Mouse (Mus musculus) embryonic facial prominence, embryonic 14.5 days (tissue): Measurements from ENCODE around the gene H2-Ab1. TPM values are rescaled to one million over a fixed set of nuclear protein-coding genes. Genes with fewer than 3 reads are reported as not detected.
"Not testable (repeated sequence)": the region's sequence is repeated elsewhere in the genome, so short reads cannot be mapped to it uniquely, and the experiment has no call there.

ENCODE experiments used
- ATAC-seq: fragments of 200-750 bp; cut with Nextera tagmentation; 2 replicates; pipeline ENCODE4 v1.8.0; 2017; ENCODE audit warnings: low read depth, moderate number of reproducible peaks, moderate TSS enrichment
- DNase-seq: peaks from one replicate; pipeline ENCODE4 v3.0.0-alpha.2; 2015; ENCODE audit warnings: low spot score
- H3K27ac ChIP-seq: fragments of 300-500 bp; sonication (generic); replicated peaks from 2 replicates; pipeline ENCODE4 v1.5.1; 2014; ENCODE audit warnings: low read depth, mild to moderate bottlenecking, low read length, moderate library complexity
- H3K27me3 ChIP-seq: fragments of 300-500 bp; sonication (generic); replicated peaks from 2 replicates; pipeline ENCODE4 v1.6.1; 2014; ENCODE audit warnings: low read length; ENCODE audit not compliant: control insufficient read depth, insufficient read depth
- H3K36me3 ChIP-seq: fragments of 300-500 bp; sonication (generic); 2 replicates; pipeline ENCODE4 v1.6.1; 2014; ENCODE audit warnings: low read length, mixed read lengths; ENCODE audit not compliant: control insufficient read depth, insufficient read depth
- H3K4me1 ChIP-seq: fragments of 300-500 bp; sonication (generic); 2 replicates; pipeline ENCODE4 v1.6.1; 2014; ENCODE audit warnings: antibody characterized with exemption, low read length; ENCODE audit not compliant: control insufficient read depth, insufficient read depth
- H3K4me2 ChIP-seq: fragments of 300-500 bp; sonication (generic); 2 replicates; pipeline ENCODE4 v1.6.1; 2014; ENCODE audit warnings: low read depth, mild to moderate bottlenecking, low read length, moderate library complexity, mixed read lengths
- H3K4me3 ChIP-seq: fragments of 300-500 bp; sonication (generic); 2 replicates; pipeline ENCODE4 v1.5.1; 2014; ENCODE audit warnings: low read depth, mild to moderate bottlenecking, low read length
- H3K9ac ChIP-seq: fragments of 300-500 bp; sonication (generic); 2 replicates; pipeline ENCODE4 v1.6.1; 2014; ENCODE audit warnings: low read depth, mild to moderate bottlenecking, low read length, moderate library complexity, mixed read lengths
- H3K9me3 ChIP-seq: fragments of 300-500 bp; sonication (generic); 2 replicates; pipeline ENCODE4 v1.6.1; 2016; ENCODE audit warnings: low read length; ENCODE audit not compliant: control insufficient read depth
- WGBS: fragments of 180-500 bp; shearing (Covaris S2); extraction: QIAGEN DNeasy Blood & Tissue Kit; methylation state at CpG from one replicate; pipeline ENCODE4 v1.1.7; 2014; 5-methylcytosine and 5-hydroxymethylcytosine counted together
- polyA plus RNA-seq: library from polyadenylated mRNA; unstranded; fragments of >200 nt; fragmentation: Nextera tagmentation; extraction: Ambion mirVana; gene quantifications from 2 replicates; pipeline ENCODE4 v1.2.1, GENCODE M21; 2014

H2-Ab1 gene
- polyA plus RNA-seq, 1 experiment from 2014 or later = 9.4 TPM

DNA sequence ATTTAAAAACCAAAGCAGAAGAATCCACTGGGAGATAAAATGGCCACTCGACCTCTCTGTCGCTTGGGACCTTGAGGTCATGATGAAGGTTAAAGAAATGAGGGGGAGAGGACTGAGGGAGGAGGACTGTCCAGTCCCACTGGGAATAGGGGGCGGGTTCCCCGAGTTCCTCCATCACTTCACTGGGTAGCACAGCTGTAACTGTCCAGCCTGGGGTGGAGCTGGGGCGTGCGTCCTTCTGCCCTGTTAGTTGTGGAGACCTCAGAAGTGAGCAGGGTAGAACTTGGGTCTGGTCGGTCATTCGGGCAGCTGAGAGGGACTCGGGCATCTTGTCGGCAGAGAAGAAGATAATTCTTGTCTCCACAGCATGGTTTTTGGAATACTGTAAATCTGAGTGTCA is 51.7 kb downstream of the H2-Ab1 start:
- WGBS = 30% methylated on average over 10 of the region's 10 CpGs
- H3K4me1 ChIP-seq = no peaks in the 10 kb centered on the region; the same call in 1 of the 2 replicates
- no peaks in the 10 kb centered on the region for H3K9me3 ChIP-seq
- peak overlapping the region; percentile 55; the same call in 1 of the 2 replicates for H3K27ac ChIP-seq
- H3K9ac ChIP-seq = peak overlapping the region; percentile 69
- H3K4me3 ChIP-seq = peak overlapping the region; percentile 61
- H3K36me3 ChIP-seq = no peaks in the 10 kb centered on the region
- ATAC-seq = no peak
- peak overlapping the region; percentile 82 for H3K4me2 ChIP-seq
- no peak for DNase-seq
- no peaks in the 10 kb centered on the region for H3K27me3 ChIP-seq

DNA sequence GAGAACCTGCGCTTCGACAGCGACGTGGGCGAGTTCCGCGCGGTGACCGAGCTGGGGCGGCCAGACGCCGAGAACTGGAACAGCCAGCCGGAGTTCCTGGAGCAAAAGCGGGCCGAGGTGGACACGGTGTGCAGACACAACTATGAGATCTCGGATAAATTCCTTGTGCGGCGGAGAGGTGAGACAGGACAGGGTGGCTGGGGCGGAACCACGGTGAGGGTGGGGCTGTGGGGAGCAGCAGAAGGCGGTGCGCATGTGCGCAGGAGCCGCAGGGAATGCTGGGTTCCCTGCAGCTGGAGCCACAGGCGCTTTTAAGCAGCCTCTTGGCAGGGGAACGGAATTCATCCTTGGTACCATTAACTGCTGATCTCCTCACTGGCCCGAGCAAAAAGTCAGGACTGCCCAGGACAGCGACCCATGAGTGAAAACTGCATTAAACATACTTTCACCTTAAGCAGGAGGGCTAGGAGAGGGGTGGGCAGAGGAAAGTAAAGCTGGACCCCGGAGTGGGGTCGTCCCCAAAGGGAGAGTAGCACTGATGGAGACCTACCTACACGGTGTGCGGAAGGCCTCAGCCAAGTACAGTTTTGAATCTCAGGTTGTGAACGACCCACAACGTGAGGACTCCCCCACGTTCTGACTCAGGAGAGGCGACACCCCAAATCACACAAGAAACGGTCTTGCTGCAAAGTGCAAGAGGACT is 52.3 kb downstream of the H2-Ab1 start:
- Histone ChIP-seq H3K36me3 (no peaks in the 10 kb centered on the region), H3K4me3 (peak overlapping the region; percentile 61), H3K9ac (peak overlapping the region; percentile 69), H3K4me2 (peak overlapping the region; percentile 82), H3K27me3 (no peaks in the 10 kb centered on the region), H3K4me1 (no peaks in the 10 kb centered on the region; the same call in 1 of the 2 replicates), H3K27ac (peak overlapping the region; percentile 55), H3K9me3 (no peaks in the 10 kb centered on the region)
- peak; percentile 84 for DNase-seq
- peak; percentile 91 for ATAC-seq
- 23% methylated on average over 38 of the region's 38 CpGs for WGBS

DNA sequence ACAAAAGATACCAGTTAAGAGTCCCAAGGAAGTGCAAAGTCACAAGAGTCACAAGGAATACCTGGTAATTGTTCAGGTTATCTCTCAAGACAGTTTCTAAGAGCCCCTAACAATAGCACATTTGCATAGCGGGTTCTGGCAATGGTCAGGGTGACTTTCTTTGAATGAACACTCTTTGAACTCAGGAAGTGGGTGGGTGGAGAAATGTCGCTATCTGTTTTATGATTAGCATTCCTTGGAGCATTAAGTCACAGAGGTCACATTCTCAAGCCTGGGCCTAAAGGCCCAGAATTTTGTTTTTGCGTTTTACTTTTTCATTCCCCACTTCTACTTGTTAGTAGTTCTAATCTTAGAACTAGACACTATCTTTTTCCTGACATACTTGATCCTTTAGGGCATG is 53.0 kb downstream of the H2-Ab1 start:
- H3K4me3 ChIP-seq, ATAC-seq: not testable (repeated sequence)
- WGBS = 87% methylated on average over 3 of the region's 3 CpGs

DNA sequence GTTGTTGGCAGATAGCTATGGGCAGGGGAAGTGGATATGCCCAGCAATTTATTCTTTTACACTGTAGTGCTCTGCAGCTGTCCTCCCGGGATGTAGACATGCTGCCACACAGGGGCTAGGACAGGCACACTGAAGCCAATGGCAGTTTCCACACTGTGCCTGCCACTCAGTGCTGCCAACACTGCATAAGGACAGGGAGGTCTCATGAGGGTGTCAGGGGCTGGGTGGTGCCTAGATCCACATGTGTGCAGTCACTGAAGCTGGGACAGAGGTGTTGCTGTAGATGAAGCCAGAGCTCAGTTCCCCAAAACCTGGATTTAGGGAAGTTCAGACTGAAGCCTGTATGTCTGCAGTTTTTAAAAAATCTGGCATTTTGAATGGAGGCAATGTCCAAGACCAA is 54.7 kb downstream of the H2-Ab1 start:
- H3K27ac ChIP-seq = no peak overlapping the region
- no peaks in the 10 kb centered on the region for H3K9me3 ChIP-seq
- H3K27me3 ChIP-seq = no peaks in the 10 kb centered on the region
- H3K36me3 ChIP-seq = no peaks in the 10 kb centered on the region
- DNase-seq (no peak), ATAC-seq (no peak)
- H3K4me3 ChIP-seq = no peak overlapping the region
- WGBS = 69% methylated on average over 1 of the region's 1 CpGs
- H3K4me2 ChIP-seq = no peak overlapping the region
- H3K9ac ChIP-seq = no peak overlapping the region
- no peaks in the 10 kb centered on the region; the same call in 1 of the 2 replicates for H3K4me1 ChIP-seq

More for the DNA sequence above, 53.0 kb downstream of the H2-Ab1 start:
- not testable (repeated sequence) for H3K27ac ChIP-seq, H3K36me3 ChIP-seq, H3K27me3 ChIP-seq, H3K9me3 ChIP-seq, H3K9ac ChIP-seq, DNase-seq, H3K4me2 ChIP-seq, H3K4me1 ChIP-seq

DNA sequence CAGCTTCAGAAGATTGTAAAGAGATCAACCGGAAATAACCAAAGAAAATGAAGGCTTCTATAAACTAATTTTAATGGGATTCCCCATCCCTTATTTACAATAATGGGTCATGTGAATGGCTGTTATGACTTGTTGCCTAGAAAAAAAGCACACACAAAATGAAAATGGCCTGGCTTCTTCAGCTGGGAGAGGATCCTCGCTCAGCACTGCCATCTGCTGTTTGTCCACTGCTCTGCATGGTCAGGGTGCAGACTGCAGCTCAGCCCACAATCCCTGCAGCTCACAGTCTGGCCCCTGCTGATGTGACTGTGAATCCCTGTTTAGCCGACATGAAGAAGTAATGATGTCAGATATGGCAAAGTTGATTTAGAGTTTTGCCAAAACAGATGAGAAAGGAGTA is 55.9 kb downstream of the H2-Ab1 start:
- Histone ChIP-seq H3K27me3 (no peaks in the 10 kb centered on the region), H3K4me2 (no peak overlapping the region), H3K36me3 (no peaks in the 10 kb centered on the region), H3K4me1 (no peaks in the 10 kb centered on the region; the same call in 1 of the 2 replicates), H3K9ac (no peak overlapping the region), H3K9me3 (no peaks in the 10 kb centered on the region), H3K27ac (no peak overlapping the region), H3K4me3 (no peak overlapping the region)
- DNase-seq = peak; percentile 58
- WGBS = 31% methylated on average over 3 of the region's 3 CpGs
- 0 out of 2 replicates have a peak, but pooled peaks have one; percentile 71 for ATAC-seq

DNA sequence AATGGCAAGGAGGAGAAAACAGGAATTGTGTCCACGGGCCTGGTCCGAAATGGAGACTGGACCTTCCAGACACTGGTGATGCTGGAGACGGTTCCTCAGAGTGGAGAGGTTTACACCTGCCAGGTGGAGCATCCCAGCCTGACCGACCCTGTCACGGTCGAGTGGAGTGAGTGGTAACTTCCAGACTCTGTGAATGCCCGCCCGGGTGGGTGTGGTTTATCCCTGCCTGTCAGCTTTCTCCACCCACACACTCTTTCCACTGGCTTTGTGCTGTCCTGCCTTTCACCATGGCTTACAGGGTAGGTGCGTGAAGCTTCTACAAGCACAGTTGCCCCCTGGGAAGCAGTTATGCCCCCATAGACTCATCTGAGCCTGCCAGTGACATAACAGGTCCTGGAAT is 56.8 kb downstream of the H2-Ab1 start:
- no peaks in the 10 kb centered on the region for H3K36me3 ChIP-seq
- H3K4me3 ChIP-seq = no peak overlapping the region
- no peak overlapping the region for H3K9ac ChIP-seq
- no peaks in the 10 kb centered on the region; the same call in 1 of the 2 replicates for H3K4me1 ChIP-seq
- no peak overlapping the region for H3K4me2 ChIP-seq
- H3K9me3 ChIP-seq = no peaks in the 10 kb centered on the region
- ATAC-seq (no peak), DNase-seq (no peak)
- no peaks in the 10 kb centered on the region for H3K27me3 ChIP-seq
- 75% methylated on average over 9 of the region's 9 CpGs for WGBS
- H3K27ac ChIP-seq = no peak overlapping the region

DNA sequence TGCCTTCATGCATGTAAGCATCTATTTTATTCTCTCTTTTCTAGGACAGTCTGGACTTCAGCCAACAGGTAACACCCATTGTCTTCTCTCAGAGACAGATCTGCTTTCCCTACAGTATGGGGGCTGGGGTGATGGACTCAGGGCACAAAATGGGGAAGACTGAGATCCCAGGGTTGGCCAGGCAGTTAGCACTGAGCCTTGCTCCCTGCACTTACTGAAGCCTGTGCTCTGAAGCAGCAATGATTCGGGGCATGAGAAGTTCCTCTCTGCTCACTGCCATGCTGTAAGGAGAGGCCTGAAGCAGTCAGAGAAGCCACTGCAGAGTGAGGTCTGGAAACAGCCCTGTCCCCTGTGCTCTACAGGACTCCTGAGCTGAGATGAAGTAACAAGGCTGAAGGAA is 58.0 kb downstream of the H2-Ab1 start:
- DNase-seq = no peak
- 80% methylated on average over 1 of the region's 1 CpGs for WGBS
- H3K4me3 ChIP-seq = no peak overlapping the region
- no peak for ATAC-seq
- H3K9ac ChIP-seq = no peak overlapping the region
- no peaks in the 10 kb centered on the region for H3K4me1 ChIP-seq
- H3K27me3 ChIP-seq = no peaks in the 10 kb centered on the region
- H3K4me2 ChIP-seq = no peak overlapping the region
- no peak overlapping the region for H3K27ac ChIP-seq
- H3K36me3 ChIP-seq = no peaks in the 10 kb centered on the region
- no peaks in the 10 kb centered on the region for H3K9me3 ChIP-seq

DNA sequence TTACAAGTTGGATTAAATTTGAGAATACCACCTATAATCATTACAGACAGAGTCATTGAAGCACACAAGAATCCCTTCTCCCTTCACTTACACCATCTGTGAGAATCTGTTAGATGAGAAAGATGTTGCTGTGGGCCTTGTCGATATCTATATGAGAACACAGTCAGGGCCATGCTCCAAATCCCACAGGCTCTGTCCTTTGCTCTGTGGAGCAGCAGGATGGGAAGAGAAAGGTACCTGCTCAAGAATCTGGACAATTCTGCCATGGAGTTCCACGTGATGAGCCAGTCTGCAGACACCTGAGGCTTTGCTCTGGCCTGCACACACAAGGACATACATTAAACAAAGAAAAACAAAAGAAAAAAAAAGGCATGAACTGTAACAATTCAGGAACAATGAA is 59.2 kb downstream of the H2-Ab1 start:
- ATAC-seq = no peak
- no peak overlapping the region for H3K4me2 ChIP-seq
- 70% methylated on average over 2 of the region's 2 CpGs for WGBS
- H3K9ac ChIP-seq = no peak overlapping the region
- H3K9me3 ChIP-seq = no peaks in the 10 kb centered on the region
- no peaks in the 10 kb centered on the region for H3K27me3 ChIP-seq
- no peak overlapping the region for H3K27ac ChIP-seq
- H3K4me1 ChIP-seq = no peaks in the 10 kb centered on the region
- no peak overlapping the region for H3K4me3 ChIP-seq
- H3K36me3 ChIP-seq = no peaks in the 10 kb centered on the region
- DNase-seq = no peak

DNA sequence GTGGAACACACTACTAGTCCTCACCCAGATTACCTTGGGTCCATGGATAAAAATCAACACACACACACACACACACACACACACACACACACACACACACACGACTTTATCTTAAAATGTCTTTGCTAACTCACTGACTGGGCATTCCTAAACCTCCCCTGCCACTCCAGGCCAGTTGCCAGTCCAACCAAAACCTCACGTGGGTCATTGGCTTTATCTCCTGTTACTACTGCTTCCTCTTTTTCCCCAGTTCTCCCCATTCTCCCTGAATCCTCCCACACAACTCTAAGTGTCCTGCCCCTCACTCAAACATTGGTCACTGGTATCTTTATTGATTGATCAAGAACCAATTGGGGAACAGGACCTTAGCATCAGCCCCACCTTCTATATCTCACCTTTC is 59.8 kb downstream of the H2-Ab1 start:
- 59% methylated on average over 2 of the region's 2 CpGs for WGBS
- no peaks in the 10 kb centered on the region for H3K4me1 ChIP-seq
- DNase-seq (no peak), ATAC-seq (no peak)
- H3K4me3 ChIP-seq = no peak overlapping the region
- H3K4me2 ChIP-seq = no peak overlapping the region
- no peak overlapping the region for H3K27ac ChIP-seq
- H3K36me3 ChIP-seq = no peaks in the 10 kb centered on the region
- H3K9me3 ChIP-seq = no peaks in the 10 kb centered on the region
- no peak overlapping the region for H3K9ac ChIP-seq
- no peaks in the 10 kb centered on the region for H3K27me3 ChIP-seq
